Comparison of ENCODE assay signal across 8 mouse cellular contexts in the genomic region with DNA sequence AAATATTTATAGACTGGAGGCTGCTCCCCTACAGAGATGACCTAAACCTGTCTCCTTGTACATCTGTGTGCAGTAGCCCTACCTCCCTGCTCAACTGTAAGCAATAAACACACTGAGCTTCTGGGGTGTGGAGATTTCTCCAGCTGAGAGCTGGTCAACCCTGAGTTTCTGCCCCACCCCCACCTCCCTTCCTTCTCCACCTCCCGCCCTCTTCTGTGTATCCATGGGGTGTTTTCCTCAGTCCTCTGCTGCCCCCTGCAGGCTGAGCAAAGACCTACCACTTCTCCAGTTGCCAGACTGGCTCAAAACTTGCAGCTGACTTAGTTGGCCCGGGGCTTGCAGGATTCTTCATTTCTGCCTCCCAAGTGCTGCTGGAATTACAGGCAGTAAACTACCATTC. TPM values are rescaled to one million over a fixed set of nuclear protein-coding genes. Genes with fewer than 3 reads are reported as not detected.
DNase-seq lines count a peak whose midpoint lies in the region; ATAC-seq and TF ChIP-seq lines count a peak whose summit lies in the region.

No protein-coding gene starts in this region.

- H3K4me1 ChIP-seq in embryonic facial prominence, embryonic 15.5 days, result peaks cover 5% of the 10 kb centered on the region
- peaks cover 4% of the 10 kb centered on the region; the same call in 1 of the 2 replicates for H3K4me1 ChIP-seq in heart, embryonic 11.5 days (ENCODE audit: control insufficient read depth, insufficient read depth, low read length)
- H3K4me1 ChIP-seq in liver, embryonic 14.5 days (replicated peaks; ENCODE audit: control insufficient read depth in 2 of 2, insufficient read depth in 2 of 2, low read length in 1 of 2), result peaks cover 0 to 3% of the 10 kb centered on the region in 2 experiments; a peak in 2 of 4 replicates
- H3K4me1 ChIP-seq in thymus, adult 2 months (replicated peaks; ENCODE audit: control insufficient read depth, insufficient read depth, low read length), result no peaks in the 10 kb centered on the region

- H3K27me3 ChIP-seq in C2C12 (ENCODE audit: control insufficient read depth, insufficient read depth, insufficient read length), result no peaks in the 10 kb centered on the region
- H3K27me3 ChIP-seq in embryonic facial prominence, embryonic 15.5 days, result 0 out of 2 replicates have a peak, but pooled peaks cover 2% of the 10 kb centered on the region
- H3K27me3 ChIP-seq in heart, embryonic 11.5 days (ENCODE audit: control insufficient read depth, insufficient read depth, low read length), result no peaks in the 10 kb centered on the region
- H3K27me3 ChIP-seq in liver, embryonic 14.5 days (ENCODE audit: control insufficient read depth, insufficient read depth, low read length), result no peaks in the 10 kb centered on the region
- no peaks in the 10 kb centered on the region for H3K27me3 ChIP-seq in thymus, adult 2 months (ENCODE audit: control insufficient read depth, insufficient read depth, low read length)

- H3K36me3 ChIP-seq in C2C12 (ENCODE audit: control insufficient read depth, insufficient read depth), result no peaks in the 10 kb centered on the region
- no peaks in the 10 kb centered on the region for H3K36me3 ChIP-seq in embryonic facial prominence, embryonic 15.5 days
- no peaks in the 10 kb centered on the region for H3K36me3 ChIP-seq in heart, embryonic 11.5 days (ENCODE audit: control insufficient read depth, insufficient read depth, low read length)
- H3K36me3 ChIP-seq in liver, embryonic 14.5 days (replicated peaks; ENCODE audit: control insufficient read depth, insufficient read depth, low read depth), result no peaks in the 10 kb centered on the region
- no peaks in the 10 kb centered on the region for H3K36me3 ChIP-seq in thymus, adult 2 months (ENCODE audit: control insufficient read depth, insufficient read depth, low read length)

- peak; percentile 80 for ATAC-seq in embryonic facial prominence, embryonic 15.5 days (ENCODE audit: insufficient number of reproducible peaks, low FRiP score, low TSS enrichment, low read depth)
- ATAC-seq in heart, embryonic 11.5 days (replicated peaks; ENCODE audit: insufficient number of reproducible peaks, low FRiP score, low TSS enrichment), result 0 out of 2 replicates have a peak, but pooled peaks have one; percentile 35
- peak; percentile 53; the same call in 1 of the 2 replicates for ATAC-seq in liver, embryonic 14.5 days (ENCODE audit: insufficient read depth)

- TF ChIP-seq EP300 in liver, embryonic 14.5 days (IDR thresholded peaks at IDR 0.05; ENCODE audit: low read depth), result no peak

- no peak overlapping the region for H3K9ac ChIP-seq in embryonic facial prominence, embryonic 15.5 days
- no peak overlapping the region for H3K9ac ChIP-seq in heart, embryonic 11.5 days (ENCODE audit: low read depth, low read length)
- H3K9ac ChIP-seq in liver, embryonic 14.5 days (replicated peaks), result no peak overlapping the region

- no peaks in the 10 kb centered on the region for H3K79me3 ChIP-seq in C2C12 (ENCODE audit: low read depth)

- H3K79me2 ChIP-seq in C2C12 (ENCODE audit: control insufficient read depth, insufficient read depth), result no peaks in the 10 kb centered on the region

- WGBS in embryonic facial prominence, embryonic 15.5 days, result 8% methylated on average over 2 of the region's 2 CpGs
- 17% methylated on average over 2 of the region's 2 CpGs for WGBS in heart, embryonic 11.5 days (ENCODE audit: insufficient replicate concordance)
- WGBS in liver, embryonic 14.5 days (ENCODE audit: insufficient replicate concordance), result 5% methylated on average over 2 of the region's 2 CpGs
- WGBS in thymus, adult 2 months, result 2% methylated on average over 2 of the region's 2 CpGs

- H3ac ChIP-seq in C2C12 (ENCODE audit: control insufficient read depth, insufficient read length, low read depth), result no peak overlapping the region

- peak; percentile 73 for TF ChIP-seq CTCF in C2C12 (IDR thresholded peaks at IDR 0.05; ENCODE audit: control insufficient read depth, insufficient read depth, insufficient read length)
- TF ChIP-seq CTCF in liver, embryonic 14.5 days (IDR thresholded peaks at IDR 0.05; ENCODE audit: low read depth), result peak; percentile 94
- TF ChIP-seq CTCF in thymus, adult 2 months (IDR thresholded peaks at IDR 0.05; ENCODE audit: borderline replicate concordance, control insufficient read depth, extremely low read depth, insufficient read depth, low read length, poor library complexity), result peak; percentile 91; the same call in 1 of the 2 replicates

- no peaks in the 10 kb centered on the region for H3K9me3 ChIP-seq in embryonic facial prominence, embryonic 15.5 days (replicated peaks)
- no peaks in the 10 kb centered on the region for H3K9me3 ChIP-seq in heart, embryonic 11.5 days (replicated peaks; ENCODE audit: control insufficient read depth, low read length)
- H3K9me3 ChIP-seq in liver, embryonic 14.5 days (ENCODE audit: control insufficient read depth, low read length), result no peaks in the 10 kb centered on the region

- TF ChIP-seq POLR2A in thymus, adult 2 months (IDR thresholded peaks at IDR 0.05; ENCODE audit: control insufficient read depth, extremely low read depth, insufficient read depth, low read length, poor library complexity), result no peak

- no peak overlapping the region for H3K4me3 ChIP-seq in C2C12 (ENCODE audit: insufficient read depth, poor library complexity, severe bottlenecking)
- no peak overlapping the region for H3K4me3 ChIP-seq in embryonic facial prominence, embryonic 15.5 days (replicated peaks)
- no peak overlapping the region for H3K4me3 ChIP-seq in heart, embryonic 11.5 days (ENCODE audit: low read depth, low read length)
- no peak overlapping the region for H3K4me3 ChIP-seq in liver, embryonic 14.5 days (ENCODE audit: insufficient read depth in 1 of 2, low read depth in 2 of 2, low read length in 2 of 2)
- H3K4me3 ChIP-seq in thymus, adult 2 months (ENCODE audit: control insufficient read depth, insufficient read depth, low read length), result no peak overlapping the region

- no peak overlapping the region for H3K27ac ChIP-seq in embryonic facial prominence, embryonic 15.5 days (replicated peaks)
- no peak overlapping the region for H3K27ac ChIP-seq in heart, embryonic 11.5 days (ENCODE audit: low read depth, low read length)
- no peak overlapping the region for H3K27ac ChIP-seq in liver, embryonic 14.5 days
- H3K27ac ChIP-seq in thymus, adult 2 months (ENCODE audit: control insufficient read depth, insufficient read depth, low read length), result no peak overlapping the region

- no peak overlapping the region for H3K4me2 ChIP-seq in embryonic facial prominence, embryonic 15.5 days (replicated peaks)
- no peak overlapping the region for H3K4me2 ChIP-seq in heart, embryonic 11.5 days
- no peak overlapping the region for H3K4me2 ChIP-seq in liver, embryonic 14.5 days (ENCODE audit: low read depth)

- peak; percentile 89 to 91 for DNase-seq in adrenal gland, postnatal 36 days
- DNase-seq in kidney, postnatal 36 days, result peak; percentile 77 to 91
- peak; percentile 54 to 65 (median 58) for DNase-seq in liver, embryonic 14.5 days (ENCODE audit: low read depth in 3 of 3, low spot score in 3 of 3)
- DNase-seq in ovary, adult 18-20 months (ENCODE audit: low spot score), result peak; percentile 70
- peak; percentile 82 for DNase-seq in thymus, adult 2 months

TF ChIP-seq in C2C12, 6 proteins besides CTCF, POLR2A, EP300 and RAD21:
- TF ChIP-seq CEBPB (IDR thresholded peaks at IDR 0.05; ENCODE audit: low read depth), result no peak
- no peak for TF ChIP-seq MYOD1 (IDR thresholded peaks at IDR 0.05; ENCODE audit: control insufficient read depth, insufficient read length, low read depth)
- no peak for TF ChIP-seq USF1 (IDR thresholded peaks at IDR 0.05; ENCODE audit: low read depth)
- TF ChIP-seq MAX (IDR thresholded peaks at IDR 0.05), result no peak
- no peak for TF ChIP-seq MYOG (IDR thresholded peaks at IDR 0.05; ENCODE audit: control insufficient read depth, extremely low read depth, insufficient read length)
- no peak for TF ChIP-seq FOSL1 (IDR thresholded peaks at IDR 0.05; ENCODE audit: insufficient read depth, low read length, poor library complexity, severe bottlenecking)

RNA-seq across cellular contexts. Expression of gene Qrich2, which starts 2.2 kb away (rescaled TPM):
- 0.04 TPM for polyA plus RNA-seq in C2C12 (2012; fragmentation: generic; extraction: Trizol)
- total RNA-seq in adrenal gland, postnatal 36 days (2021), result not detected
- polyA plus RNA-seq in embryonic facial prominence, embryonic 15.5 days (2015; fragmentation: Nextera tagmentation; extraction: Ambion mirVana), result 0.09 and 0.16 TPM in 2 replicates
- 0.31 TPM in 1 of 2 replicates, not detected in the other for polyA plus RNA-seq in heart, embryonic 11.5 days (2014; fragmentation: Nextera tagmentation; extraction: Ambion mirVana)
- 0.01 and 0.02 TPM in 2 replicates for polyA plus RNA-seq in liver, embryonic 14.5 days (2012; rRNA removed)
- 0.08 TPM in 1 of 2 replicates, not detected in the other for polyA plus RNA-seq in liver, embryonic 14.5 days (2014; fragmentation: Nextera tagmentation; extraction: Ambion mirVana)
- 0.19 and 0.24 TPM in 2 replicates for polyA plus RNA-seq in thymus, adult 2 months (2012; rRNA removed)

RNA-seq across cellular contexts. Expression of gene Ubald2, which starts 29.9 kb away (rescaled TPM):
- polyA plus RNA-seq in C2C12 (2012; fragmentation: generic; extraction: Trizol), result 126 TPM
- 10 to 100 TPM; 30.9 to 42.6 TPM for total RNA-seq in adrenal gland, postnatal 36 days (2021)
- polyA plus RNA-seq in embryonic facial prominence, embryonic 15.5 days (2015; fragmentation: Nextera tagmentation; extraction: Ambion mirVana), result 33.3 and 39.6 TPM in 2 replicates
- 60.6 and 68.3 TPM in 2 replicates for polyA plus RNA-seq in heart, embryonic 11.5 days (2014; fragmentation: Nextera tagmentation; extraction: Ambion mirVana)
- 58.9 and 70.9 TPM in 2 replicates for polyA plus RNA-seq in liver, embryonic 14.5 days (2012; rRNA removed)
- 50.3 and 55.4 TPM in 2 replicates for polyA plus RNA-seq in liver, embryonic 14.5 days (2014; fragmentation: Nextera tagmentation; extraction: Ambion mirVana)
- 558 and 566 TPM in 2 replicates for polyA plus RNA-seq in thymus, adult 2 months (2012; rRNA removed)

RNA-seq across cellular contexts. Expression of gene Prpsap1, which starts 30.2 kb away (rescaled TPM):
- 81.0 TPM for polyA plus RNA-seq in C2C12 (2012; fragmentation: generic; extraction: Trizol)
- total RNA-seq in adrenal gland, postnatal 36 days (2021), result 10 to 100 TPM; 84.6 to 87.0 TPM
- 154 and 161 TPM in 2 replicates for polyA plus RNA-seq in embryonic facial prominence, embryonic 15.5 days (2015; fragmentation: Nextera tagmentation; extraction: Ambion mirVana)
- polyA plus RNA-seq in heart, embryonic 11.5 days (2014; fragmentation: Nextera tagmentation; extraction: Ambion mirVana), result 96.5 and 101 TPM in 2 replicates
- 19.2 and 22.2 TPM in 2 replicates for polyA plus RNA-seq in liver, embryonic 14.5 days (2012; rRNA removed)
- polyA plus RNA-seq in liver, embryonic 14.5 days (2014; fragmentation: Nextera tagmentation; extraction: Ambion mirVana), result 38.4 and 40.4 TPM in 2 replicates
- 86.0 and 132 TPM in 2 replicates for polyA plus RNA-seq in thymus, adult 2 months (2012; rRNA removed)

RNA-seq across cellular contexts. Expression of gene Rnf157, which starts 51.0 kb away (rescaled TPM):
- polyA plus RNA-seq in C2C12 (2012; fragmentation: generic; extraction: Trizol), result 13.2 TPM
- total RNA-seq in adrenal gland, postnatal 36 days (2021), result 1 to 10 TPM; 8.1 TPM
- 15.7 and 17.0 TPM in 2 replicates for polyA plus RNA-seq in embryonic facial prominence, embryonic 15.5 days (2015; fragmentation: Nextera tagmentation; extraction: Ambion mirVana)
- polyA plus RNA-seq in heart, embryonic 11.5 days (2014; fragmentation: Nextera tagmentation; extraction: Ambion mirVana), result 8.6 and 9.2 TPM in 2 replicates
- 0.57 and 0.75 TPM in 2 replicates for polyA plus RNA-seq in liver, embryonic 14.5 days (2012; rRNA removed)
- 0.66 and 1.2 TPM in 2 replicates for polyA plus RNA-seq in liver, embryonic 14.5 days (2014; fragmentation: Nextera tagmentation; extraction: Ambion mirVana)
- 98.7 and 119 TPM in 2 replicates for polyA plus RNA-seq in thymus, adult 2 months (2012; rRNA removed)
